Mouse (Mus musculus): ENCODE measurements around the gene Lsm10. TPM values are rescaled to one million over a fixed set of nuclear protein-coding genes. Genes with fewer than 3 reads are reported as not detected.

Lsm10 gene
- polyA plus RNA-seq, 1 experiment from 2014 or later, result 46.7 TPM

Other genes with a start within 250 kb of the Lsm10 start
- 1.8 and 1.9 TPM in 2 replicates for gene Csf3r, start 72.1 kb upstream of the Lsm10 start, polyA plus RNA-seq (2015; fragmentation: Nextera tagmentation; extraction: Ambion mirVana)
- gene Mrps15, start 49.7 kb upstream of the Lsm10 start, polyA plus RNA-seq (2015; fragmentation: Nextera tagmentation; extraction: Ambion mirVana), result 141 and 151 TPM in 2 replicates
- gene Oscp1, start 38.1 kb upstream of the Lsm10 start, polyA plus RNA-seq (2015; fragmentation: Nextera tagmentation; extraction: Ambion mirVana), result 13.5 and 13.9 TPM in 2 replicates
- 28.6 and 29.1 TPM in 2 replicates for gene Stk40, start 7.3 kb downstream of the Lsm10 start, polyA plus RNA-seq (2015; fragmentation: Nextera tagmentation; extraction: Ambion mirVana)
- gene Eva1b, start 51.1 kb downstream of the Lsm10 start, polyA plus RNA-seq (2015; fragmentation: Nextera tagmentation; extraction: Ambion mirVana), result 59.0 and 60.0 TPM in 2 replicates
- 7.4 and 10.3 TPM in 2 replicates for gene Sh3d21, start 66.9 kb downstream of the Lsm10 start, polyA plus RNA-seq (2015; fragmentation: Nextera tagmentation; extraction: Ambion mirVana)
- 182 and 203 TPM in 2 replicates for gene Thrap3, start 106.1 kb downstream of the Lsm10 start, polyA plus RNA-seq (2015; fragmentation: Nextera tagmentation; extraction: Ambion mirVana)
- gene Map7d1, start 159.7 kb downstream of the Lsm10 start, polyA plus RNA-seq (2015; fragmentation: Nextera tagmentation; extraction: Ambion mirVana), result 34.1 and 36.9 TPM in 2 replicates
- 91.7 and 97.1 TPM in 2 replicates for gene Trappc3, start 165.7 kb downstream of the Lsm10 start, polyA plus RNA-seq (2015; fragmentation: Nextera tagmentation; extraction: Ambion mirVana)
- 13.4 and 14.2 TPM in 2 replicates for gene Col8a2, start 190.2 kb downstream of the Lsm10 start, polyA plus RNA-seq (2015; fragmentation: Nextera tagmentation; extraction: Ambion mirVana)
- 61.2 and 61.9 TPM in 2 replicates for gene Adprhl2, start 225.1 kb downstream of the Lsm10 start, polyA plus RNA-seq (2015; fragmentation: Nextera tagmentation; extraction: Ambion mirVana)
- gene Tekt2, start 229.1 kb downstream of the Lsm10 start, polyA plus RNA-seq (2015; fragmentation: Nextera tagmentation; extraction: Ambion mirVana), result 7.8 and 8.6 TPM in 2 replicates